Mouse (Mus musculus) neutrophil, adult 5-6 weeks (primary cell): ENCODE results near the gene Ush2a. TPM values are rescaled to one million over a fixed set of nuclear protein-coding genes. Genes with fewer than 3 reads are reported as not detected.

ENCODE experiments used
- ATAC-seq: fragments of 151-379, 151-347 bp; 2 replicates; pipeline ENCODE4 v1.8.0; 2017; ENCODE audit warnings: mild to moderate bottlenecking, moderate TSS enrichment; ENCODE audit not compliant: insufficient number of reproducible peaks, poor library complexity, low FRiP score, severe bottlenecking; ENCODE audit errors: extremely low read depth
- total RNA-seq: library from RNA; stranded (forward); fragments of 200-1000 nt; gene quantifications from 2 replicates; pipeline ENCODE4 v1.2.3, GENCODE M21; 2017

Ush2a gene
- total RNA-seq, 1 experiment from 2014 or later, result not detected

- ATAC-seq, result no peak
These were observed 463.5 kb downstream of the Ush2a start for GRCm38 (mm10) chr1:188725122-188725995.

- ATAC-seq, result no peak
These were observed 465.1 kb downstream of the Ush2a start for GRCm38 (mm10) chr1:188726937-188727336.

- ATAC-seq, result no peak
These were observed 466.8 kb downstream of the Ush2a start for GRCm38 (mm10) chr1:188728625-188729024.

GRCm38 (mm10) chr1:188729179-188729578 lies 467.4 kb downstream of the Ush2a start:
- no peak for ATAC-seq

GRCm38 (mm10) chr1:188734741-188735266 lies 473.0 kb downstream of the Ush2a start:
- ATAC-seq, result no peak

GRCm38 (mm10) chr1:188742971-188743370 lies 481.1 kb downstream of the Ush2a start:
- no peak for ATAC-seq

GRCm38 (mm10) chr1:188755031-188755430 lies 493.2 kb downstream of the Ush2a start:
- no peak for ATAC-seq

- ATAC-seq, result no peak
These were observed 498.7 kb downstream of the Ush2a start for GRCm38 (mm10) chr1:188760515-188760914.

- no peak for ATAC-seq
These were observed 500.6 kb downstream of the Ush2a start for GRCm38 (mm10) chr1:188762463-188762862.

- ATAC-seq, result no peak
These were observed 501.9 kb downstream of the Ush2a start for GRCm38 (mm10) chr1:188763761-188764160.

- ATAC-seq, result no peak
These were observed 509.0 kb downstream of the Ush2a start for GRCm38 (mm10) chr1:188770828-188771227.

GRCm38 (mm10) chr1:188772516-188773229 lies 510.9 kb downstream of the Ush2a start:
- no peak for ATAC-seq

GRCm38 (mm10) chr1:188773631-188774030 lies 511.8 kb downstream of the Ush2a start:
- ATAC-seq, result no peak

GRCm38 (mm10) chr1:188777556-188778161 lies 515.8 kb downstream of the Ush2a start:
- ATAC-seq, result no peak

GRCm38 (mm10) chr1:188785056-188785455 lies 523.2 kb downstream of the Ush2a start:
- ATAC-seq, result no peak

- ATAC-seq, result no peak
These were observed 543.2 kb downstream of the Ush2a start for GRCm38 (mm10) chr1:188805069-188805468.

- no peak for ATAC-seq
These were observed 544.0 kb downstream of the Ush2a start for GRCm38 (mm10) chr1:188805852-188806251.

GRCm38 (mm10) chr1:188810631-188811030 lies 548.8 kb downstream of the Ush2a start:
- ATAC-seq, result no peak

GRCm38 (mm10) chr1:188815072-188815471 lies 553.2 kb downstream of the Ush2a start:
- no peak for ATAC-seq
